Mouse (Mus musculus) intestine, embryonic 15.5 days (tissue): ENCODE measurements around the gene Fmnl1. TPM values are rescaled to one million over a fixed set of nuclear protein-coding genes. Genes with fewer than 3 reads are reported as not detected.
A peak's percentile ranks its signal among the peaks of the same experiment; 100 is the strongest.
"Not testable (repeated sequence)": the region's sequence is repeated elsewhere in the genome, so short reads cannot be mapped to it uniquely, and the experiment has no call there.

Source experiments
- ATAC-seq: fragments of 200-750 bp; cut with Nextera tagmentation; 2 replicates; pipeline ENCODE4 v1.8.0; 2017; ENCODE audit warnings: moderate TSS enrichment, moderate library complexity
- H3K27ac ChIP-seq: fragments of 300-500 bp; sonication (generic); 2 replicates; pipeline ENCODE4 v1.5.1; 2015; ENCODE audit warnings: mild to moderate bottlenecking, inconsistent platforms
- H3K27me3 ChIP-seq: fragments of 300-500 bp; sonication (generic); replicated peaks from 2 replicates; pipeline ENCODE4 v1.6.1; 2015; ENCODE audit warnings: inconsistent platforms
- H3K36me3 ChIP-seq: fragments of 300-500 bp; sonication (generic); 2 replicates; pipeline ENCODE4 v1.6.1; 2015; ENCODE audit warnings: inconsistent platforms
- H3K4me1 ChIP-seq: fragments of 300-500 bp; sonication (generic); replicated peaks from 2 replicates; pipeline ENCODE4 v1.6.1; 2015; ENCODE audit warnings: inconsistent platforms
- H3K4me2 ChIP-seq: fragments of 300-500 bp; sonication (generic); replicated peaks from 2 replicates; pipeline ENCODE4 v1.6.1; 2015; ENCODE audit warnings: mild to moderate bottlenecking, inconsistent platforms
- H3K4me3 ChIP-seq: fragments of 300-500 bp; sonication (generic); replicated peaks from 2 replicates; pipeline ENCODE4 v1.5.1; 2015; ENCODE audit warnings: inconsistent platforms
- H3K9ac ChIP-seq: fragments of 300-500 bp; sonication (generic); 2 replicates; pipeline ENCODE4 v1.6.1; 2015; ENCODE audit warnings: inconsistent platforms
- H3K9me3 ChIP-seq: fragments of 300-500 bp; sonication (generic); 2 replicates; pipeline ENCODE4 v1.6.1; 2016; ENCODE audit warnings: inconsistent platforms
- WGBS: fragments of 180-500 bp; shearing (Covaris S2); methylation state at CpG from one replicate; pipeline ENCODE4 v1.1.7; 2015; 5-methylcytosine and 5-hydroxymethylcytosine counted together
- polyA plus RNA-seq: library from polyadenylated mRNA; unstranded; fragments of >200 nt; fragmentation: Nextera tagmentation; extraction: Ambion mirVana; gene quantifications from 2 replicates; pipeline ENCODE4 v1.2.1, GENCODE M21; 2015

Gene Fmnl1
- polyA plus RNA-seq, 1 experiment from 2014 or later: 2.2 TPM

- Histone ChIP-seq H3K4me2 (peak overlapping the region; percentile 90), H3K4me1 (peaks cover 15% of the 10 kb centered on the region), H3K27me3 (no peaks in the 10 kb centered on the region), H3K4me3 (peak overlapping the region; percentile 43), H3K36me3 (peaks cover 8% of the 10 kb centered on the region; the same call in 1 of the 2 replicates), H3K27ac (0 out of 2 replicates have a peak overlapping the region, but pooled peaks have one; percentile 2), H3K9me3 (no peaks in the 10 kb centered on the region), H3K9ac (peak overlapping the region; percentile 47)
- WGBS: 19% methylated on average over 6 of the region's 6 CpGs
- ATAC-seq: no peak
Observed at GRCm38 (mm10) chr11:103218517-103218901, 47.6 kb downstream of the Fmnl1 start.

- WGBS: 91% methylated on average over 5 of the region's 5 CpGs
- H3K4me3 ChIP-seq: no peak overlapping the region
- H3K27me3 ChIP-seq: no peaks in the 10 kb centered on the region
- H3K9me3 ChIP-seq: no peaks in the 10 kb centered on the region
- peaks cover 14% of the 10 kb centered on the region; the same call in 1 of the 2 replicates for H3K36me3 ChIP-seq
- ATAC-seq: no peak
- no peak overlapping the region for H3K4me2 ChIP-seq
- no peak overlapping the region for H3K9ac ChIP-seq
- no peak overlapping the region for H3K27ac ChIP-seq
- peaks cover 15% of the 10 kb centered on the region for H3K4me1 ChIP-seq
Observed at GRCm38 (mm10) chr11:103219259-103219658, 48.4 kb downstream of the Fmnl1 start.

GRCm38 (mm10) chr11:103219995-103220394 is 49.1 kb downstream of the Fmnl1 start:
- ATAC-seq: no peak

GRCm38 (mm10) chr11:103221437-103221836 is 50.5 kb downstream of the Fmnl1 start:
- WGBS: 59% methylated on average over 6 of the region's 6 CpGs
- peak; percentile 84 for ATAC-seq
- H3K36me3 ChIP-seq: peaks cover 15% of the 10 kb centered on the region; the same call in 1 of the 2 replicates

More at GRCm38 (mm10) chr11:103219995-103220394, 49.1 kb downstream of the Fmnl1 start:
- Histone ChIP-seq H3K4me3 (no peak overlapping the region), H3K27ac (no peak overlapping the region), H3K4me2 (no peak overlapping the region), H3K4me1 (peaks cover 15% of the 10 kb centered on the region), H3K27me3 (no peaks in the 10 kb centered on the region), H3K9me3 (no peaks in the 10 kb centered on the region), H3K9ac (no peak overlapping the region), H3K36me3 (peaks cover 15% of the 10 kb centered on the region; the same call in 1 of the 2 replicates)
- WGBS: 81% methylated on average over 4 of the region's 4 CpGs

GRCm38 (mm10) chr11:103222718-103223117 is 51.8 kb downstream of the Fmnl1 start:
- not testable (repeated sequence) for ATAC-seq, H3K4me3 ChIP-seq, H3K4me2 ChIP-seq, H3K27me3 ChIP-seq, H3K9ac ChIP-seq, H3K9me3 ChIP-seq, H3K27ac ChIP-seq
- Histone ChIP-seq H3K4me1 (peaks cover 19% of the 10 kb centered on the region), H3K36me3 (peaks cover 21% of the 10 kb centered on the region; the same call in 1 of the 2 replicates)
- 84% methylated on average over 4 of the region's 4 CpGs for WGBS

More at GRCm38 (mm10) chr11:103221437-103221836, 50.5 kb downstream of the Fmnl1 start:
- Histone ChIP-seq H3K27me3 (no peaks in the 10 kb centered on the region), H3K27ac (peak overlapping the region; percentile 19; the same call in 1 of the 2 replicates), H3K4me2 (peak overlapping the region; percentile 26; the same call in 1 of the 2 replicates), H3K4me3 (no peak overlapping the region), H3K9me3 (no peaks in the 10 kb centered on the region), H3K4me1 (peaks cover 17% of the 10 kb centered on the region), H3K9ac (no peak overlapping the region)

GRCm38 (mm10) chr11:103223444-103223843 is 52.5 kb downstream of the Fmnl1 start:
- Histone ChIP-seq H3K9me3 (no peaks in the 10 kb centered on the region), H3K4me2 (no peak overlapping the region), H3K4me3 (no peak overlapping the region), H3K27ac (no peak overlapping the region), H3K36me3 (peaks cover 21% of the 10 kb centered on the region; the same call in 1 of the 2 replicates), H3K27me3 (no peaks in the 10 kb centered on the region), H3K9ac (no peak overlapping the region), H3K4me1 (peaks cover 14% of the 10 kb centered on the region)
- 80% methylated on average over 10 of the region's 10 CpGs for WGBS
- ATAC-seq: no peak

GRCm38 (mm10) chr11:103223951-103224456 is 53.1 kb downstream of the Fmnl1 start:
- no peaks in the 10 kb centered on the region for H3K27me3 ChIP-seq
- ATAC-seq: no peak
- no peak overlapping the region for H3K4me3 ChIP-seq
- H3K4me1 ChIP-seq: peaks cover 11% of the 10 kb centered on the region; the same call in 1 of the 2 replicates
- H3K9ac ChIP-seq: no peak overlapping the region
- H3K4me2 ChIP-seq: no peak overlapping the region
- 74% methylated on average over 18 of the region's 18 CpGs for WGBS
- H3K9me3 ChIP-seq: no peaks in the 10 kb centered on the region
- peaks cover 21% of the 10 kb centered on the region; the same call in 1 of the 2 replicates for H3K36me3 ChIP-seq
- no peak overlapping the region for H3K27ac ChIP-seq

DNA sequence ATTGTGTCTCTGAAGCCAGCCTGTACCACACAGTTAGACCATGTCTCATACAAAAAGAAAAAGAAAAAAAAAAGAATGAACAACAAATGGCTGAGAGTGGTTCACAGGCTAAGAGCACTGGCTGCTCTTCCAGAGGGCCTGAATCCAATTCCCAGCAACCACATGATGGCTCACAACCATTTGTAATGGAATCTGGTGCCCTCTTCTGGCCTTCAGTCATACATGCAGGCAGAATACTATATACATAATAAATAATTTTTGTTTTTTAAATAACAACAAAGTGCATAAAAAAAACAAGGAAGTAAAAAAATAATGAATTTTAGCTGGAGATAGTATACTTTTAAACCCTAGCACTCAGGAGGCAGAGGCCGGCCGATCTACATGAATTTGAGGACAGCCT is 58.7 kb downstream of the Fmnl1 start:
- no peaks in the 10 kb centered on the region for H3K27me3 ChIP-seq
- H3K4me1 ChIP-seq: peaks cover 4% of the 10 kb centered on the region; the same call in 1 of the 2 replicates
- no peak overlapping the region for H3K9ac ChIP-seq
- ATAC-seq: no peak
- 94% methylated on average over 2 of the region's 2 CpGs for WGBS
- H3K27ac ChIP-seq: no peak overlapping the region
- H3K4me3 ChIP-seq: no peak overlapping the region
- H3K4me2 ChIP-seq: no peak overlapping the region
- peaks cover 16% of the 10 kb centered on the region for H3K36me3 ChIP-seq
- no peaks in the 10 kb centered on the region for H3K9me3 ChIP-seq

- 86% methylated on average over 19 of the region's 19 CpGs for WGBS
- peaks cover 5% of the 10 kb centered on the region; the same call in 1 of the 2 replicates for H3K4me1 ChIP-seq
- peaks cover 16% of the 10 kb centered on the region for H3K36me3 ChIP-seq
- H3K4me2 ChIP-seq: no peak overlapping the region
- H3K9ac ChIP-seq: no peak overlapping the region
- H3K9me3 ChIP-seq: no peaks in the 10 kb centered on the region
- no peaks in the 10 kb centered on the region for H3K27me3 ChIP-seq
- no peak overlapping the region for H3K27ac ChIP-seq
- no peak overlapping the region for H3K4me3 ChIP-seq
- no peak for ATAC-seq
Observed at GRCm38 (mm10) chr11:103230626-103231025, 59.7 kb downstream of the Fmnl1 start.

DNA sequence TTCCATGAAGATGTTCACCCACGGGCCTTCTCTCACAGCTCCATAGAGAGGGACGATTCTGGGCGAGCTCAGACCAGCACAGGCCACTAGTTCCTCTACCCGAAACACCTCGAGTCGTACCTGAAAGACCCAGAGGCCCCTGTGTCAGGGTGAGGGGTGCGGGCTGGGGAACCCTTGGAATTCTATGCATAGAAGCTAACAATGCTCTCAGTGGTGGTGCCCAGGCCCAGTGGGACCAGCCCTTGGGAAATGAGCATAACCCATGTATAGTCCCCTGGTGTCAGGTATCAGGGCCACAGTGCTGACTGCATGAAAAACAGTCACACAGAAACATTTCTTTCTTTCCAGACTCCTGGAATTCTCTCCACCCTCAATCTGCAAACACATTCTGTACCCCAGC is 60.5 kb downstream of the Fmnl1 start:
- ATAC-seq: no peak
- Histone ChIP-seq H3K27ac (no peak overlapping the region), H3K4me1 (peaks cover 9% of the 10 kb centered on the region; the same call in 1 of the 2 replicates), H3K9ac (no peak overlapping the region), H3K27me3 (no peaks in the 10 kb centered on the region), H3K4me3 (no peak overlapping the region), H3K4me2 (no peak overlapping the region), H3K36me3 (peaks cover 16% of the 10 kb centered on the region), H3K9me3 (no peaks in the 10 kb centered on the region)
- WGBS: 95% methylated on average over 7 of the region's 7 CpGs

DNA sequence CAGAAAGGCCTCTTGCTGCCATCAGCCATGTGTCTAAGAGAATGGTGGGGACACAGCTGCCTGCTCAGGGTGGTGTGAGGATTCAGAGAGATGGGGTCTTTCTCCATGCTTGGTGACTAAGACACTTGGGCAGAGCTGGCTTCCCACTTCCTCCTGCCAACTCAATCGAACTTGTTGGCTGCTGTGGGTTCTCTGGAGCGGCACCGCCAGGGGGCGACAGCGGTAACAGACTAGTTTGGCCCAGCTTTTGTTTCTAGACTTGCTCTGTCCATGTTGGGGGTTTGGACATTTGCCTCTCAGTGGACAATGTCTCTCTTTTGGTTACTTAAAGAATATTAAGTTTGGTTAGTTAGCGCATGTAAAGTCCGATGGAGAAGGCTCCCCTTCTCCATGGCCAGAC is 62.1 kb downstream of the Fmnl1 start:
- Histone ChIP-seq H3K4me2 (no peak overlapping the region), H3K27ac (no peak overlapping the region), H3K9me3 (no peaks in the 10 kb centered on the region), H3K27me3 (no peaks in the 10 kb centered on the region), H3K4me3 (no peak overlapping the region), H3K36me3 (peaks cover 10% of the 10 kb centered on the region), H3K9ac (no peak overlapping the region), H3K4me1 (peaks cover 6% of the 10 kb centered on the region; the same call in 1 of the 2 replicates)
- ATAC-seq: no peak
- WGBS: 38% methylated on average over 7 of the region's 7 CpGs

GRCm38 (mm10) chr11:103234447-103234846 is 63.5 kb downstream of the Fmnl1 start:
- no peak for ATAC-seq
- WGBS: 61% methylated on average over 1 of the region's 1 CpGs
- H3K36me3 ChIP-seq: peaks cover 19% of the 10 kb centered on the region

GRCm38 (mm10) chr11:103235702-103236101 is 64.8 kb downstream of the Fmnl1 start:
- H3K27me3 ChIP-seq: no peaks in the 10 kb centered on the region
- no peak overlapping the region for H3K9ac ChIP-seq
- no peaks in the 10 kb centered on the region for H3K9me3 ChIP-seq
- ATAC-seq: no peak
- H3K4me1 ChIP-seq: peaks cover 9% of the 10 kb centered on the region; the same call in 1 of the 2 replicates
- H3K36me3 ChIP-seq: peaks cover 18% of the 10 kb centered on the region
- H3K4me3 ChIP-seq: no peak overlapping the region
- no peak overlapping the region for H3K4me2 ChIP-seq
- no peak overlapping the region for H3K27ac ChIP-seq
- WGBS: 50% methylated on average over 11 of the region's 11 CpGs

More at GRCm38 (mm10) chr11:103234447-103234846, 63.5 kb downstream of the Fmnl1 start:
- Histone ChIP-seq H3K4me3 (no peak overlapping the region), H3K9me3 (no peaks in the 10 kb centered on the region), H3K27me3 (no peaks in the 10 kb centered on the region), H3K27ac (no peak overlapping the region), H3K4me2 (no peak overlapping the region), H3K4me1 (peaks cover 6% of the 10 kb centered on the region; the same call in 1 of the 2 replicates), H3K9ac (no peak overlapping the region)
